Mouse (Mus musculus): ENCODE data around the gene Cyp1a2. TPM values are rescaled to one million over a fixed set of nuclear protein-coding genes. Genes with fewer than 3 reads are reported as not detected.

Gene Cyp1a2
- total and polyA plus RNA-seq, 3 experiments: not detected

GRCm38 (mm10) chr9:57633481-57634024 is 50.0 kb downstream of the Cyp1a2 start:
- no peak overlapping the region for H3K4me3 ChIP-seq (replicated peaks in 1 of 3; ENCODE audit: low read depth in 2 of 3, low read length in 2 of 3, poor library complexity in 1 of 3)

DNA sequence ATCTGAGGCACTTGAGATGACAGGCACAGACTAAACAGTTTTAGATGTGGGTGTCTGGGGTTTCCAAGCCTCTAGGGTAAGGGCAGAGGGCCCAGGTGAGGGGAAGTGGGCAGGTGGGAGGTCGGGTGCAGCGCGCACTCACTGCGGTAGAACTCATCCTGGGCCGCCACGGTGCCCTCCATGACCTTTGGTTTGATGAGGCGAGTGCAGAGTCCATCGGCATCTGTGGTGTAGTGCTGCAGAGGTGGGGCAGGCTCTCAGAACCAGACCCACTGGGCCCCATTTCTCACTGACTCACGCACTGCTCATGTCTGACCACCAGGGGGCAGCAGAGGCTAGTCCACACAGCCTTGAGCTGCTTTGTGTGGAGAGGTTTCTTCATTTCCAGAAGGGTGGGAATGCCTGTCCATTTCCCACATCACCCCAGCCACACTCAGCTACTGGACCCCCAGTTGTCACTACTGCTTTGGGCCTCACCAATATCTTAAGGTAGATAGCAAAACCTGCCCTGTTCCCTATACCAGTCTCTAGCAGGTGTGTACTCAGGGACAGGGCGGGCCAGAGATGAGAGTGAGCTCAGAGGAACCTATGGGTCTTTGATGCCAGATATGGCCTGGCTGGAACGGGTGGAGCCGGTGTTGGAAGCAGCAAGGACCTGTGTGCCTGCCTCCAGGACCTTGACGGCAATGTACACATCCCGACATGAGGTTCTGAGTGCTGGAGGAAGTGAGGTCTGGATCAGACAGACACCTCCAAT is 54.2 kb downstream of the Cyp1a2 start:
- dilution Hi-C loops (cut with MboI; ENCODE audit: extremely low pct_ligation_motif_present, extremely low pct_unique_long_range_greater_than_20kb, low sequenced_read_pairs) (no loop called here), in situ Hi-C loops (cut with MboI; ENCODE audit: low pct_ligation_motif_present, low pct_unique_long_range_greater_than_20kb, low sequenced_read_pairs) (no loop called here)
- H3K27ac ChIP-seq (ENCODE audit: insufficient read depth, low read depth): no peak overlapping the region
- peaks cover 79 to 100% of the 10 kb centered on the region in 2 experiments for H3K36me3 ChIP-seq (replicated peaks in 1 of 2; ENCODE audit: control insufficient read depth in 1 of 2, insufficient read depth in 1 of 2, low read length in 1 of 2)
- TF ChIP-seq UBTF (IDR thresholded peaks at IDR 0.05; ENCODE audit: low read depth, low read length): 0 out of 2 replicates have a peak, but pooled peaks have one; percentile 31
- peak; percentile 99 for TF ChIP-seq SMC3 (IDR thresholded peaks at IDR 0.05; ENCODE audit: low read depth, low read length)
- TF ChIP-seq ZNF384 (IDR thresholded peaks at IDR 0.05; ENCODE audit: low read depth, low read length): no peak
- TF ChIP-seq CTCF (conservative IDR thresholded peaks at IDR 0.05 in 1 of 2, IDR thresholded peaks at IDR 0.05 in 1 of 2; ENCODE audit: low read depth in 2 of 2, low read length in 2 of 2): peak; percentile 88 to 97
- peak; percentile 47; the same call in 1 of the 2 replicates for TF ChIP-seq NRF1 (IDR thresholded peaks at IDR 0.05; ENCODE audit: low read depth, low read length)
- H3K4me3 ChIP-seq (replicated peaks in 1 of 3; ENCODE audit: low read depth in 2 of 3, low read length in 2 of 3, poor library complexity in 1 of 3): no peak overlapping the region
- peaks cover 20% of the 10 kb centered on the region for H3K79me2 ChIP-seq (replicated peaks; ENCODE audit: control insufficient read depth, extremely low read depth, insufficient read depth, poor library complexity, severe bottlenecking)
- peaks cover 25 to 67% of the 10 kb centered on the region in 2 experiments for H3K4me1 ChIP-seq (ENCODE audit: control insufficient read depth in 1 of 2, insufficient read depth in 2 of 2)
- no peak overlapping the region for H3K4me2 ChIP-seq (ENCODE audit: insufficient read depth, low read depth, poor library complexity, severe bottlenecking)
- DNase-seq (ENCODE audit: extremely low read depth): peak; percentile 70
- H3K9ac ChIP-seq (ENCODE audit: insufficient read depth, low read depth): no peak overlapping the region
- H3K9me3 ChIP-seq (replicated peaks; ENCODE audit: low read length): no peaks in the 10 kb centered on the region
- H3K27me3 ChIP-seq (replicated peaks): no peaks in the 10 kb centered on the region

More at GRCm38 (mm10) chr9:57633481-57634024, 50.0 kb downstream of the Cyp1a2 start:
- peaks cover 46 to 98% of the 10 kb centered on the region in 2 experiments for H3K4me1 ChIP-seq (ENCODE audit: control insufficient read depth in 1 of 2, insufficient read depth in 2 of 2)
- no peak overlapping the region for H3K4me2 ChIP-seq (ENCODE audit: insufficient read depth, low read depth, poor library complexity, severe bottlenecking)
- peaks cover 58% of the 10 kb centered on the region for H3K79me2 ChIP-seq (replicated peaks; ENCODE audit: control insufficient read depth, extremely low read depth, insufficient read depth, poor library complexity, severe bottlenecking)
- in situ Hi-C loops (cut with MboI; ENCODE audit: low pct_ligation_motif_present, low pct_unique_long_range_greater_than_20kb, low sequenced_read_pairs) (no loop called here), dilution Hi-C loops (cut with MboI; ENCODE audit: extremely low pct_ligation_motif_present, extremely low pct_unique_long_range_greater_than_20kb, low sequenced_read_pairs) (no loop called here)
- H3K9ac ChIP-seq (ENCODE audit: insufficient read depth, low read depth): no peak overlapping the region
- peak; percentile 65 for DNase-seq (ENCODE audit: extremely low read depth)
- H3K27me3 ChIP-seq (replicated peaks): no peaks in the 10 kb centered on the region
- peaks cover 39 to 79% of the 10 kb centered on the region in 2 experiments for H3K36me3 ChIP-seq (replicated peaks in 1 of 2; ENCODE audit: control insufficient read depth in 1 of 2, insufficient read depth in 1 of 2, low read length in 1 of 2)
- no peaks in the 10 kb centered on the region for H3K9me3 ChIP-seq (replicated peaks; ENCODE audit: low read length)
- TF ChIP-seq EP300 (IDR thresholded peaks at IDR 0.05; ENCODE audit: low read length): no peak
- no peak for TF ChIP-seq POLR2A (IDR thresholded peaks at IDR 0.05; ENCODE audit: low read depth, low read length)
- TF ChIP-seq ETS1 (conservative IDR thresholded peaks at IDR 0.05; ENCODE audit: low read depth, low read length): 0 out of 2 replicates have a peak, but pooled peaks have one; percentile 20
- no peak for TF ChIP-seq ZNF384 (IDR thresholded peaks at IDR 0.05; ENCODE audit: low read depth, low read length)
- TF ChIP-seq MAZ (IDR thresholded peaks at IDR 0.05; ENCODE audit: low read depth, low read length): no peak
- peak in 1 of 2 experiments; percentile 56; a peak in 2 of 4 replicates for TF ChIP-seq CTCF (conservative IDR thresholded peaks at IDR 0.05 in 1 of 2, IDR thresholded peaks at IDR 0.05 in 1 of 2; ENCODE audit: low read depth in 2 of 2, low read length in 2 of 2)
- TF ChIP-seq RAD21 (IDR thresholded peaks at IDR 0.05; ENCODE audit: low read depth, low read length): peak; percentile 4
- TF ChIP-seq SMC3 (IDR thresholded peaks at IDR 0.05; ENCODE audit: low read depth, low read length): peak; percentile 2; the same call in 1 of the 2 replicates
- no peak overlapping the region for H3K27ac ChIP-seq (ENCODE audit: insufficient read depth, low read depth)

- in situ Hi-C loops (cut with MboI; ENCODE audit: low pct_ligation_motif_present, low pct_unique_long_range_greater_than_20kb, low sequenced_read_pairs): no loop called here
- Histone ChIP-seq H3K79me2 (replicated peaks; ENCODE audit: control insufficient read depth, extremely low read depth, insufficient read depth, poor library complexity, severe bottlenecking) (peaks cover 15% of the 10 kb centered on the region; the same call in 1 of the 2 replicates), H3K27ac (ENCODE audit: insufficient read depth, low read depth) (peak overlapping the region; percentile 34; the same call in 1 of the 2 replicates), H3K9ac (ENCODE audit: insufficient read depth, low read depth) (no peak overlapping the region), H3K9me3 (replicated peaks; ENCODE audit: low read length) (no peaks in the 10 kb centered on the region), H3K4me2 (ENCODE audit: insufficient read depth, low read depth, poor library complexity, severe bottlenecking) (no peak overlapping the region), H3K4me1 (ENCODE audit: control insufficient read depth in 1 of 2, insufficient read depth in 2 of 2) (peaks cover 19 to 61% of the 10 kb centered on the region in 2 experiments), H3K27me3 (replicated peaks) (no peaks in the 10 kb centered on the region), H3K36me3 (replicated peaks in 1 of 2; ENCODE audit: control insufficient read depth in 1 of 2, insufficient read depth in 1 of 2, low read length in 1 of 2) (peaks cover 77 to 100% of the 10 kb centered on the region in 2 experiments), H3K4me3 (replicated peaks in 1 of 3; ENCODE audit: low read depth in 2 of 3, low read length in 2 of 3, poor library complexity in 1 of 3) (no peak overlapping the region)
- dilution Hi-C loops (cut with MboI; ENCODE audit: extremely low pct_ligation_motif_present, extremely low pct_unique_long_range_greater_than_20kb, low sequenced_read_pairs): no loop called here
- TF ChIP-seq SMC3 (IDR thresholded peaks at IDR 0.05; ENCODE audit: low read depth, low read length): no peak
- no peak for TF ChIP-seq EP300 (IDR thresholded peaks at IDR 0.05; ENCODE audit: low read length)
- DNase-seq (ENCODE audit: extremely low read depth): no peak
Observed at GRCm38 (mm10) chr9:57628717-57629116, 54.8 kb downstream of the Cyp1a2 start.

Measured in CH12.LX (cell line).